Mouse (Mus musculus): ENCODE measurements around the gene Serpinc1. TPM values are rescaled to one million over a fixed set of nuclear protein-coding genes. Genes with fewer than 3 reads are reported as not detected.

The Serpinc1 gene
- polyA plus RNA-seq (2015; fragmentation: Nextera tagmentation; extraction: Ambion mirVana), result 1,260 and 1,401 TPM in 2 replicates

GRCm38 (mm10) chr1:160978071-160978735, at the start of gene Serpinc1:
Serpinc1 (plus strand) TSS chr1:160978585.
- WGBS (ENCODE audit: insufficient replicate concordance), result 69% methylated on average over 4 of the region's 4 CpGs
- Histone ChIP-seq H3K9ac (ENCODE audit: low read depth, low read length) (no peak within 1 kb of the TSS), H3K27ac (ENCODE audit: low read length) (no peak within 1 kb of the TSS)

GRCm38 (mm10) chr1:160931320-160931719, 47.1 kb upstream of the Serpinc1 start:
- Histone ChIP-seq H3K9ac (ENCODE audit: low read depth, low read length) (no peak overlapping the region), H3K27me3 (ENCODE audit: control insufficient read depth, insufficient read depth, low read depth, low read length) (no peaks in the 10 kb centered on the region), H3K9me3 (replicated peaks; ENCODE audit: control insufficient read depth, low read length) (no peaks in the 10 kb centered on the region), H3K4me3 (ENCODE audit: low read depth, low read length) (no peak overlapping the region), H3K4me2 (ENCODE audit: low read depth, low read length) (no peak overlapping the region), H3K4me1 (ENCODE audit: control insufficient read depth, low read depth, low read length) (no peaks in the 10 kb centered on the region), H3K27ac (ENCODE audit: low read length) (no peak overlapping the region), H3K36me3 (ENCODE audit: control insufficient read depth, insufficient read depth) (peaks cover 4% of the 10 kb centered on the region)
- no peak for ATAC-seq (ENCODE audit: low read depth)

More at GRCm38 (mm10) chr1:160978071-160978735, at the start of gene Serpinc1:
- Histone ChIP-seq H3K4me1 (ENCODE audit: control insufficient read depth, low read depth, low read length) (no peaks in the 10 kb centered on the region), H3K4me2 (ENCODE audit: low read depth, low read length) (no peak within 1 kb of the TSS), H3K9me3 (replicated peaks; ENCODE audit: control insufficient read depth, low read length) (no peaks in the 10 kb centered on the region), H3K27me3 (ENCODE audit: control insufficient read depth, insufficient read depth, low read depth, low read length) (no peaks in the 10 kb centered on the region), H3K36me3 (ENCODE audit: control insufficient read depth, insufficient read depth) (no peaks in the 10 kb centered on the region), H3K4me3 (ENCODE audit: low read depth, low read length) (no peak within 1 kb of the TSS)
- peak; percentile 25; the same call in 1 of the 2 replicates for ATAC-seq (ENCODE audit: low read depth)

GRCm38 (mm10) chr1:160933896-160934482, 44.4 kb upstream of the Serpinc1 start:
- no peaks in the 10 kb centered on the region for H3K27me3 ChIP-seq (ENCODE audit: control insufficient read depth, insufficient read depth, low read depth, low read length)
- 79% methylated on average over 4 of the region's 4 CpGs for WGBS (ENCODE audit: insufficient replicate concordance)
- no peak for ATAC-seq (ENCODE audit: low read depth)
- no peak overlapping the region for H3K4me2 ChIP-seq (ENCODE audit: low read depth, low read length)
- no peak overlapping the region for H3K9ac ChIP-seq (ENCODE audit: low read depth, low read length)
- no peaks in the 10 kb centered on the region for H3K9me3 ChIP-seq (replicated peaks; ENCODE audit: control insufficient read depth, low read length)
- H3K27ac ChIP-seq (ENCODE audit: low read length), result no peak overlapping the region
- no peak overlapping the region for H3K4me3 ChIP-seq (ENCODE audit: low read depth, low read length)
- H3K36me3 ChIP-seq (ENCODE audit: control insufficient read depth, insufficient read depth), result peaks cover 11% of the 10 kb centered on the region
- no peaks in the 10 kb centered on the region for H3K4me1 ChIP-seq (ENCODE audit: control insufficient read depth, low read depth, low read length)

- no peak for ATAC-seq (ENCODE audit: low read depth)
- Histone ChIP-seq H3K27ac (ENCODE audit: low read length) (no peak overlapping the region), H3K4me3 (ENCODE audit: low read depth, low read length) (no peak overlapping the region), H3K27me3 (ENCODE audit: control insufficient read depth, insufficient read depth, low read depth, low read length) (no peaks in the 10 kb centered on the region), H3K9ac (ENCODE audit: low read depth, low read length) (no peak overlapping the region), H3K4me2 (ENCODE audit: low read depth, low read length) (no peak overlapping the region), H3K9me3 (replicated peaks; ENCODE audit: control insufficient read depth, low read length) (no peaks in the 10 kb centered on the region), H3K36me3 (ENCODE audit: control insufficient read depth, insufficient read depth) (peaks cover 20% of the 10 kb centered on the region), H3K4me1 (ENCODE audit: control insufficient read depth, low read depth, low read length) (no peaks in the 10 kb centered on the region)
- WGBS (ENCODE audit: insufficient replicate concordance), result 88% methylated on average over 6 of the region's 6 CpGs
These were observed 42.8 kb upstream of the Serpinc1 start for GRCm38 (mm10) chr1:160935551-160935950.

GRCm38 (mm10) chr1:160963199-160963598, 15.2 kb upstream of the Serpinc1 start:
- Histone ChIP-seq H3K9me3 (replicated peaks; ENCODE audit: control insufficient read depth, low read length) (no peaks in the 10 kb centered on the region), H3K4me1 (ENCODE audit: control insufficient read depth, low read depth, low read length) (no peaks in the 10 kb centered on the region), H3K4me2 (ENCODE audit: low read depth, low read length) (no peak overlapping the region), H3K27ac (ENCODE audit: low read length) (no peak overlapping the region), H3K27me3 (ENCODE audit: control insufficient read depth, insufficient read depth, low read depth, low read length) (no peaks in the 10 kb centered on the region), H3K36me3 (ENCODE audit: control insufficient read depth, insufficient read depth) (peaks cover 49% of the 10 kb centered on the region), H3K9ac (ENCODE audit: low read depth, low read length) (no peak overlapping the region), H3K4me3 (ENCODE audit: low read depth, low read length) (no peak overlapping the region)
- 64% methylated on average over 7 of the region's 7 CpGs for WGBS (ENCODE audit: insufficient replicate concordance)
- ATAC-seq (ENCODE audit: low read depth), result no peak

GRCm38 (mm10) chr1:160967268-160967667, 11.1 kb upstream of the Serpinc1 start:
- H3K27ac ChIP-seq (ENCODE audit: low read length), result no peak overlapping the region
- H3K27me3 ChIP-seq (ENCODE audit: control insufficient read depth, insufficient read depth, low read depth, low read length), result no peaks in the 10 kb centered on the region
- ATAC-seq (ENCODE audit: low read depth), result no peak
- H3K4me1 ChIP-seq (ENCODE audit: control insufficient read depth, low read depth, low read length), result no peaks in the 10 kb centered on the region
- H3K36me3 ChIP-seq (ENCODE audit: control insufficient read depth, insufficient read depth), result peaks cover 43% of the 10 kb centered on the region
- H3K4me3 ChIP-seq (ENCODE audit: low read depth, low read length), result no peak overlapping the region
- H3K9me3 ChIP-seq (replicated peaks; ENCODE audit: control insufficient read depth, low read length), result no peaks in the 10 kb centered on the region
- no peak overlapping the region for H3K4me2 ChIP-seq (ENCODE audit: low read depth, low read length)
- H3K9ac ChIP-seq (ENCODE audit: low read depth, low read length), result no peak overlapping the region
- 83% methylated on average over 1 of the region's 1 CpGs for WGBS (ENCODE audit: insufficient replicate concordance)

- Histone ChIP-seq H3K4me1 (ENCODE audit: control insufficient read depth, low read depth, low read length) (no peaks in the 10 kb centered on the region), H3K36me3 (ENCODE audit: control insufficient read depth, insufficient read depth) (peaks cover 36% of the 10 kb centered on the region), H3K4me3 (ENCODE audit: low read depth, low read length) (no peak overlapping the region), H3K27me3 (ENCODE audit: control insufficient read depth, insufficient read depth, low read depth, low read length) (no peaks in the 10 kb centered on the region), H3K4me2 (ENCODE audit: low read depth, low read length) (no peak overlapping the region), H3K9me3 (replicated peaks; ENCODE audit: control insufficient read depth, low read length) (no peaks in the 10 kb centered on the region), H3K9ac (ENCODE audit: low read depth, low read length) (no peak overlapping the region), H3K27ac (ENCODE audit: low read length) (no peak overlapping the region)
- no peak for ATAC-seq (ENCODE audit: low read depth)
- 77% methylated on average over 5 of the region's 5 CpGs for WGBS (ENCODE audit: insufficient replicate concordance)
These were observed 9.7 kb upstream of the Serpinc1 start for GRCm38 (mm10) chr1:160968643-160969042.

- no peak overlapping the region for H3K9ac ChIP-seq (ENCODE audit: low read depth, low read length)
- H3K4me3 ChIP-seq (ENCODE audit: low read depth, low read length), result no peak overlapping the region
- no peaks in the 10 kb centered on the region for H3K36me3 ChIP-seq (ENCODE audit: control insufficient read depth, insufficient read depth)
- H3K27ac ChIP-seq (ENCODE audit: low read length), result peak overlapping the region; percentile 39
- ATAC-seq (ENCODE audit: low read depth), result no peak
- H3K4me2 ChIP-seq (ENCODE audit: low read depth, low read length), result no peak overlapping the region
- H3K27me3 ChIP-seq (ENCODE audit: control insufficient read depth, insufficient read depth, low read depth, low read length), result no peaks in the 10 kb centered on the region
- H3K9me3 ChIP-seq (replicated peaks; ENCODE audit: control insufficient read depth, low read length), result no peaks in the 10 kb centered on the region
- WGBS (ENCODE audit: insufficient replicate concordance), result 37% methylated on average over 5 of the region's 5 CpGs
- no peaks in the 10 kb centered on the region for H3K4me1 ChIP-seq (ENCODE audit: control insufficient read depth, low read depth, low read length)
These were observed 1.6 kb downstream of the Serpinc1 start for GRCm38 (mm10) chr1:160980021-160980420.

- Histone ChIP-seq H3K36me3 (ENCODE audit: control insufficient read depth, insufficient read depth) (no peaks in the 10 kb centered on the region), H3K4me1 (ENCODE audit: control insufficient read depth, low read depth, low read length) (peaks cover 2% of the 10 kb centered on the region), H3K4me3 (ENCODE audit: low read depth, low read length) (no peak overlapping the region), H3K9me3 (replicated peaks; ENCODE audit: control insufficient read depth, low read length) (no peaks in the 10 kb centered on the region), H3K9ac (ENCODE audit: low read depth, low read length) (no peak overlapping the region), H3K27me3 (ENCODE audit: control insufficient read depth, insufficient read depth, low read depth, low read length) (no peaks in the 10 kb centered on the region), H3K27ac (ENCODE audit: low read length) (peak overlapping the region; percentile 79), H3K4me2 (ENCODE audit: low read depth, low read length) (no peak overlapping the region)
- WGBS (ENCODE audit: insufficient replicate concordance), result 63% methylated on average over 8 of the region's 8 CpGs
- peak; percentile 71 for ATAC-seq (ENCODE audit: low read depth)
These were observed 2.3 kb downstream of the Serpinc1 start for GRCm38 (mm10) chr1:160980537-160981234.
